Mouse (Mus musculus) brain, embryonic 14.5 days (tissue): ENCODE measurements at regions not wholly inside any gene's neighbourhood (a gene's known extent, or its start where the extent isn't known, plus 50 kb on each side); places are given as distances from the start of the nearest gene placed in this dataset.

Experiments
- CTCF ChIP-seq: fragments of 200-500 bp; IDR thresholded peaks from 2 replicates; pipeline ENCODE4 v1.5.1; 2012; ENCODE audit warnings: inconsistent platforms, mild to moderate bottlenecking, moderate library complexity, borderline replicate concordance; ENCODE audit not compliant: insufficient read depth, insufficient read length; ENCODE audit errors: extremely low read depth
- POLR2A ChIP-seq: fragments of 200-500 bp; IDR thresholded peaks from 2 replicates; pipeline ENCODE4 v1.6.1; 2012; ENCODE audit warnings: mild to moderate bottlenecking, inconsistent platforms, borderline replicate concordance; ENCODE audit not compliant: poor library complexity, insufficient read depth, insufficient read length, severe bottlenecking; ENCODE audit errors: extremely low read depth

- TF ChIP-seq POLR2A = no peak
- no peak for TF ChIP-seq CTCF
Measured at GRCm38 (mm10) chr1:76433481-76433941, 887.4 kb downstream of the Slc4a3 start.
